Mouse (Mus musculus) hindbrain, embryonic 16.5 days (tissue): ENCODE measurements around the gene Faap100. TPM values are rescaled to one million over a fixed set of nuclear protein-coding genes. Genes with fewer than 3 reads are reported as not detected.
"Not testable (repeated sequence)": the region's sequence is repeated elsewhere in the genome, so short reads cannot be mapped to it uniquely, and the experiment has no call there.

Source experiments
- ATAC-seq: fragments of 200-750 bp; cut with Nextera tagmentation; 2 replicates; pipeline ENCODE4 v1.8.0; 2017; ENCODE audit warnings: moderate TSS enrichment, moderate library complexity
- H3K27ac ChIP-seq: fragments of 300-500 bp; sonication (generic); 2 replicates; pipeline ENCODE4 v1.5.1; 2014; ENCODE audit warnings: low read depth, mild to moderate bottlenecking, control low read depth, low read length, moderate library complexity
- H3K27me3 ChIP-seq: fragments of 300-500 bp; sonication (generic); replicated peaks from 2 replicates; pipeline ENCODE4 v1.6.1; 2014; ENCODE audit warnings: low read length; ENCODE audit not compliant: control insufficient read depth, insufficient read depth
- H3K36me3 ChIP-seq: fragments of 300-500 bp; sonication (generic); 2 replicates; pipeline ENCODE4 v1.6.1; 2014; ENCODE audit warnings: mild to moderate bottlenecking, low read length, moderate library complexity, mixed read lengths; ENCODE audit not compliant: control insufficient read depth, insufficient read depth
- H3K4me1 ChIP-seq: fragments of 300-500 bp; sonication (generic); 2 replicates; pipeline ENCODE4 v1.6.1; 2014; ENCODE audit warnings: low read depth, low read length; ENCODE audit not compliant: control insufficient read depth, insufficient read depth
- H3K4me2 ChIP-seq: fragments of 300-500 bp; sonication (generic); 2 replicates; pipeline ENCODE4 v1.6.1; 2014; ENCODE audit warnings: mild to moderate bottlenecking, low read length, control low read depth, moderate library complexity
- H3K4me3 ChIP-seq: fragments of 300-500 bp; sonication (generic); 2 replicates; pipeline ENCODE4 v1.5.1; 2014; ENCODE audit warnings: mild to moderate bottlenecking, low read length, control low read depth, moderate library complexity
- H3K9ac ChIP-seq: fragments of 300-500 bp; sonication (generic); 2 replicates; pipeline ENCODE4 v1.6.1; 2014; ENCODE audit warnings: low read depth, mild to moderate bottlenecking, control low read depth, low read length, moderate library complexity
- H3K9me3 ChIP-seq: fragments of 300-500 bp; sonication (generic); 2 replicates; pipeline ENCODE4 v1.6.1; 2014; ENCODE audit warnings: mild to moderate bottlenecking, low read length, moderate library complexity; ENCODE audit not compliant: control insufficient read depth
- WGBS: fragments of 180-500 bp; shearing (Covaris S2); extraction: QIAGEN DNeasy Blood & Tissue Kit; methylation state at CpG from one replicate; pipeline ENCODE4 v1.1.7; 2014; 5-methylcytosine and 5-hydroxymethylcytosine counted together
- polyA plus RNA-seq: library from polyadenylated mRNA; unstranded; fragments of >200 nt; fragmentation: Nextera tagmentation; extraction: Ambion mirVana; gene quantifications from 2 replicates; pipeline ENCODE4 v1.2.1, GENCODE M21; 2015

Gene Faap100
- polyA plus RNA-seq, 1 experiment from 2014 or later: 103 TPM

DNA sequence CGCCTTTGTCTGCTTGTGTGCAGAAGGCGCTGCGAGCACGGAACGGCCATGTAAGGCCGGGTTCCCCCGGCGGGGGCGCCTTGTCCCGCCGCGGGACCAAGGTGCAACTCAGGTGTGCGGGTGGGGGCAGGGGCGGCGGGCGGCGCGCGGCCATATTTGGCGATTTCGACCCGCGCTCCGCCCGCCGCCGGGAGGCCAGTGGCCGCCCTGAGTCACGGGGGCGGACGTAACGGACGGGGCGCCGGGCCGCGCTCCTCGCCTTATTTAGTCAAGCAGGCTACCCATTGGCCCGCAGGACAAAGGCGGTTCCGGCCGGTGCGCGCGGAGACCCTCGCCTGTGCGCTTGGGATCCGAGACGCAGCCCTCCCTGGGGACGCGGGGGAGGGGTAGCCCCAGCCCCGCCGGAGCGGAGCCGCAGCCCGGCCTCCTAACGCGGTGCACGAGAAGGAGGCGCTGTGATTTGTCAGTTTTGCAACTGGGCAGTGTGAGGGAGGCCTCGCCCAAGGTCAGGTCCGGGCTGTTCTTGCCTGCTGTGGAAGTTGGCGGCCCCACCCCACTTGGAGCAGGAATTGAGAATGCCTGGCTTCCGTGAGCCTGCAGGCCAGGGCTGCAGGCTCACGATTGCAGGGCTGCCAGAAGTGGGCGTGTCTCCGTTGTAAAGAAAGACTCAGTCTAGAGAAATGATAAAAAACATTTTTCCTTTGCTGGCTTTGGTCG lies 28.4 kb downstream of the Faap100 start:
- no peaks in the 10 kb centered on the region for H3K27me3 ChIP-seq
- 0% methylated on average over 48 of the region's 68 CpGs for WGBS
- peak overlapping the region; percentile 85 for H3K4me3 ChIP-seq
- H3K9ac ChIP-seq: peak overlapping the region; percentile 98
- peak; percentile 73 for ATAC-seq
- H3K4me1 ChIP-seq: peaks cover 29% of the 10 kb centered on the region
- H3K9me3 ChIP-seq: no peaks in the 10 kb centered on the region
- H3K36me3 ChIP-seq: peaks cover 4% of the 10 kb centered on the region; the same call in 1 of the 2 replicates
- H3K4me2 ChIP-seq: peak overlapping the region; percentile 95
- H3K27ac ChIP-seq: peak overlapping the region; percentile 100

DNA sequence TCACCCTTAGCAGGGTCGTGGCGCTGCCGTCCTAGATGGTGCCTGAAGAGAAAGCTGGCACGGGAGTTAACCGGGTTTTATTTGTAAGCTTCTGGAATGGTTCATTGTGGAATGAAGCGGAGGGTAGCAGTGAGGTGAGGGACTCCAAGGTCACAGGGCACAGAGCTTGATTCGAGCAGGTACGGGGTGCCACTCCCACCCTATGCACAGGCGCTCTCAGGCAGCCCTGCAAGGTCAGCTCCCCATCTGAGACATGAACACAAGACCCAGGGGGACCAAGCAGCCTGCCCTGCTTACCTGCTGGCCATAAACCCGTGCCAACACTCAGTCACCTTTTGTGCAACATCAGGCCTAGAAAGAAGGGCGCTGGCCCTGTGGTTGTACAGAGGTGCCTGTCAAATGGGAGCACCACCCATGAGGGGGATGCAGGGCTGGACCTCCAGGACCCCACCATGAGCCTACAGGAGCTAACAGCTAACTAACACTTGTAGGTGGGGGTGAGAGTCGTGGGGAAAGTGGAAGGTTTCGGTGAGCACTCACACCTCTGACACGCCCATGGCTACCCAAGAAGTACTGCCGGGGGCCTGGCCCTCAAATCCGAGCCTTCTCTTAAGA lies 29.1 kb downstream of the Faap100 start:
- H3K9me3 ChIP-seq: no peaks in the 10 kb centered on the region
- H3K4me3 ChIP-seq: peak overlapping the region; percentile 85
- no peaks in the 10 kb centered on the region for H3K27me3 ChIP-seq
- peak; percentile 1; the same call in 1 of the 2 replicates for ATAC-seq
- peaks cover 5% of the 10 kb centered on the region; the same call in 1 of the 2 replicates for H3K36me3 ChIP-seq
- WGBS: 4% methylated on average over 16 of the region's 16 CpGs
- H3K27ac ChIP-seq: peak overlapping the region; percentile 100
- peak overlapping the region; percentile 98 for H3K9ac ChIP-seq
- H3K4me1 ChIP-seq: peaks cover 32% of the 10 kb centered on the region
- peak overlapping the region; percentile 95 for H3K4me2 ChIP-seq

DNA sequence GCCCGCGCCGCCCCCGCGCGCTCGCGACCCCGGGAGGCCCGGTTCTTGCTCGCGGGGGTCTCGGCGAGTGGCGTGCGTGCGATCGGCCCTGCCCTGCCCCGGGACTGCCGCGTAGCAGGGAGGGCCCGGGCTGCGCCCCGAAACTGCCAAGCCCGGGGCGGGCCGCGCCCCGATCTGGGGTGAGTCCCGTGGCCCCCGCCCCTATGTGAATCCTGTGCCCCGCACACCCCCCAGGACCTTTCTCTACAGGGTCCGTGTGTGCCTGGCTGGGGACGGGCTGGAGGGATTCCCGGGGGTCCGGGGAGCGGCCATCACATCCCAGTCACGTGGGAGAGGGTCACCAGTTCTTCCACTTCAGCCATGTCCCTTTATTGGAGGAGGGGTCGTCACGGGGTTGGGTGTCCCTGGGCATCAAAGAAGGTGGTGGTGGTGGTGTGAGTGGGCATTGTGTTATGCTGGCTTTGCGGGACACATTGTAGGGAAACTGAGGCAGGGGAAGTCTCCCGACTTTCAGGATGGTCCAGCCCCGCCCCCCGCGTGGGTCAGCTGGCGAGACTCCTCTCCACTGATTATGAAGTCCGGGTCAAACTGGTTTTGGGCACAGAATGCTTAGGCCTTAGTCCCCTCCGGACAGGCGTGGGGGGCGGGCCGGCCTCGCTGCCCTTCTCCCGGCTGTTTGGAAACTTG lies 29.7 kb downstream of the Faap100 start:
- Histone ChIP-seq H3K4me1 (peaks cover 36% of the 10 kb centered on the region), H3K9me3 (no peaks in the 10 kb centered on the region), H3K27me3 (no peaks in the 10 kb centered on the region), H3K36me3 (peaks cover 5% of the 10 kb centered on the region; the same call in 1 of the 2 replicates), H3K9ac (peak overlapping the region; percentile 98), H3K4me2 (peak overlapping the region; percentile 95), H3K4me3 (peak overlapping the region; percentile 85), H3K27ac (peak overlapping the region; percentile 100)
- WGBS: 4% methylated on average over 40 of the region's 53 CpGs
- peak; percentile 34; the same call in 1 of the 2 replicates for ATAC-seq

GRCm38 (mm10) chr11:120347791-120348683 lies 30.5 kb downstream of the Faap100 start, which contains the start of gene Actg1:
TSS of gene Actg1 (minus strand) at chr11:120348542.
- peak within 1 kb of the TSS; percentile 85 for H3K4me3 ChIP-seq
- H3K27ac ChIP-seq: peak within 1 kb of the TSS; percentile 100
- H3K9ac ChIP-seq: peak within 1 kb of the TSS; percentile 100
- ATAC-seq: peak; percentile 86
- H3K9me3 ChIP-seq: no peaks in the 10 kb centered on the region
- peaks cover 36% of the 10 kb centered on the region for H3K4me1 ChIP-seq
- WGBS: 1% methylated on average over 91 of the region's 103 CpGs
- H3K36me3 ChIP-seq: peaks cover 5% of the 10 kb centered on the region; the same call in 1 of the 2 replicates
- no peaks in the 10 kb centered on the region for H3K27me3 ChIP-seq
- H3K4me2 ChIP-seq: peak within 1 kb of the TSS; percentile 95

DNA sequence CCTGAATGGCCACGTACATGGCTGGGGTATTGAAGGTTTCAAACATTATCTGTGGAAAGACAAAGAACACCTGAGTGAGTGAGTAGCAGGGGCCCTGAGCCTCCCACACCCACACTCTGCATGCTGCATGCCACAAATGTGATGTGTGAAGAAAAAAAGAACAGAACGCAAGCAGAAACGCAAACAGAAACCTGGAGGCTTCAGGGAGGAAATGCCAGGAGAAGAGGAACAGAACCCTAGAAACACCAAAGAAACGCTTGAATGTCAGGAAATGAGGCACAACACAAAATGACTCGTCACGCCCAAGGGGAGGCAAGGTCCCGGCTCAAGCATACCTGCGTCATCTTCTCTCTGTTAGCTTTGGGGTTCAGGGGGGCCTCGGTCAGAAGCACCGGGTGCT lies 31.3 kb downstream of the Faap100 start:
- H3K4me2 ChIP-seq: peak overlapping the region; percentile 56
- H3K9me3 ChIP-seq: no peaks in the 10 kb centered on the region
- WGBS: 4% methylated on average over 9 of the region's 10 CpGs
- H3K4me1 ChIP-seq: peaks cover 30% of the 10 kb centered on the region
- peak overlapping the region; percentile 100 for H3K9ac ChIP-seq
- peak overlapping the region; percentile 100 for H3K27ac ChIP-seq
- ATAC-seq: no peak
- H3K4me3 ChIP-seq: peak overlapping the region; percentile 85
- H3K27me3 ChIP-seq: no peaks in the 10 kb centered on the region
- H3K36me3 ChIP-seq: peaks cover 5% of the 10 kb centered on the region; the same call in 1 of the 2 replicates

- Histone ChIP-seq H3K9ac (peak overlapping the region; percentile 57), H3K4me1 (peaks cover 27% of the 10 kb centered on the region), H3K4me3 (peak overlapping the region; percentile 49), H3K4me2 (peak overlapping the region; percentile 71)
- not testable (repeated sequence) for H3K27me3 ChIP-seq, H3K27ac ChIP-seq, H3K36me3 ChIP-seq, H3K9me3 ChIP-seq, ATAC-seq
- 44% methylated on average over 10 of the region's 13 CpGs for WGBS
Observed at GRCm38 (mm10) chr11:120346383-120347034, 32.1 kb downstream of the Faap100 start.

DNA sequence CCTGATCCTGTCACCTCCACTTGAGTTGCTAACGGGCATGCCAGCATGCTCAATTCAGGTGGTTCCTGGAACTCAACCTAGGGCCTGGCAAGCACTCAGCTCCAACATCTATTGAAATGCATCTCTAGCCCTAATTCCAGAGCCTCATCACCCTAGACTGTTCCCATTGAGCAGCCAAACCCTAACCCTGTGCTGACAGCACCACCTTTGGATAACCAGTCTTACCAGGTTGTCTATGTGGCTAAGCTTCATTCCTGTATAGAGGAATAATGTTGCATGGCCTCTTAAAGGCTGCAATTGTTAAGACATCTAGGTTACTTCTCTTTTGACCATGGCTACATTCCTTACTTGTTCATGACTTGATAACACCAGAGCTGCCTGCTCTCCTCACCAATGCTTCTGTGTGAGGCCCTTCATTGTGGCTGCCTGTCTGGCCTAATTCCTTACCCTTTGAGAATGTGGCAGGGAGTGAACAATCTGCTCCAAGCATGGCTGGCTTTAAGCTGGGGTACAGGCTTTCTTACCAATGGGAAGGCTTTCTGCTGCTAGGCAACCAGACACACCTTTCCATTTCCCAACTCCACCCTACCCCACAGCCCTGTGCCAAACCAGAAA lies 33.4 kb downstream of the Faap100 start:
- ATAC-seq: no peak
- H3K27me3 ChIP-seq: no peaks in the 10 kb centered on the region
- H3K9ac ChIP-seq: peak overlapping the region; percentile 59
- 30% methylated on average over 1 of the region's 1 CpGs for WGBS
- peak overlapping the region; percentile 97 for H3K4me2 ChIP-seq
- peaks cover 5% of the 10 kb centered on the region; the same call in 1 of the 2 replicates for H3K36me3 ChIP-seq
- peak overlapping the region; percentile 25; the same call in 1 of the 2 replicates for H3K27ac ChIP-seq
- H3K4me3 ChIP-seq: peak overlapping the region; percentile 45
- H3K9me3 ChIP-seq: no peaks in the 10 kb centered on the region
- peaks cover 17% of the 10 kb centered on the region for H3K4me1 ChIP-seq
